ENCODE assay signal across 13 mouse cellular contexts in the genomic region with DNA sequence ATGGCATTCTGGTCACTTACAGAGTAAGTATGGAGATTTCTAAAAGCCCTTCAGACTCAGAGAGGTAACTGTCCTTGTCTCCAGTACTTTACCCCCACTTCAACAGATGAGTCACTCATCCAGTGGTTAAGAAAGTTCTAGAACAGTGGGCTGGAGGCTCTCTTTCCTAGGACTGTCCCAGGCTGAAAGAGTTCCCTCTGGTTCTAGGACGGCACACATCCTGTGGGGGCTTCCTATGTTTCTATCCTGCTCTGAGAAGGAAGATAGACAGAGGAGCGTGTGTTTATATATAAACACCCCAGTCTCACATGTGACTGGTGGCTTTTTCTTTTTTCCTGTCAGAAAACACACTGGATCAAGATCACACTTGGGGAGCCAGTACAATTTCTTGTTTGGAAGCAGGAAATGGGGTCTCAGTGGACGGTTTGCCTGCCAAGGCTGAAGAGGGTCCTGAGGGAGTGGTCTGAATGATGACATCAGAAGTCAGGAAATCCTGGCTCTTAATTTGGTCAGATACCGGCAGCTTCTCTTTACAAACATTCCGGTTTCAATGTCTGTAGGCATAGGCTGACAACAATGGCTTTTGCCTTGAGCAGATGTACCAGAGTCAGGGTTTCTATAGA. TPM values are rescaled to one million over a fixed set of nuclear protein-coding genes. Genes with fewer than 3 reads are reported as not detected.
DNase-seq lines count a peak whose midpoint lies in the region; ATAC-seq and TF ChIP-seq lines count a peak whose summit lies in the region.
"Had no signal": no experiment of that assay in that cellular context is flagged by ENCODE, and none has a peak within 500 bp of the region (broad histone marks: within the 10 kb centered on the region; RNA-seq: fewer than 3 reads in every experiment).

No protein-coding gene starts in this region.

- DNase-seq in kidney, postnatal 4 days, result no peak
- DNase-seq in 416B (ENCODE audit: low read depth), result peak; percentile 73
- DNase-seq in embryonic facial prominence, embryonic 14.5 days (ENCODE audit: low spot score), result peak; percentile 61
- no peak for DNase-seq in cerebellum, adult 11 months
- no peak for DNase-seq in left cerebral cortex, adult 18-20 months (ENCODE audit: low spot score in 2 of 2)
- DNase-seq in gastrocnemius, adult 2 months, result no peak
- DNase-seq: adrenal gland, postnatal 36 days; cerebellum, adult 2 months; kidney, adult 9 months; thymus, postnatal 25 days had no signal

- intact Hi-C loops in gastrocnemius, adult 2 months (cut with DNase I), result no loop called here

- no peaks in the 10 kb centered on the region for H3K36me3 ChIP-seq in kidney, embryonic 14.5 days (ENCODE audit: control insufficient read depth, insufficient read depth, low read length)
- no peaks in the 10 kb centered on the region for H3K36me3 ChIP-seq in embryonic facial prominence, embryonic 14.5 days (ENCODE audit: control insufficient read depth, insufficient read depth, low read length)
- no peaks in the 10 kb centered on the region for H3K36me3 ChIP-seq in intestine, embryonic 16.5 days (ENCODE audit: control insufficient read depth, insufficient read depth, low read length)
- H3K36me3 ChIP-seq: midbrain, embryonic 10.5 days had no signal

- H3K9ac ChIP-seq in kidney, embryonic 14.5 days (ENCODE audit: low read depth, low read length), result no peak overlapping the region
- H3K9ac ChIP-seq in embryonic facial prominence, embryonic 14.5 days (ENCODE audit: low read depth, low read length), result no peak overlapping the region
- H3K9ac ChIP-seq in intestine, embryonic 16.5 days (ENCODE audit: low read depth, low read length), result no peak overlapping the region

- 64% methylated on average over 5 of the region's 5 CpGs for WGBS in kidney, embryonic 14.5 days
- WGBS in embryonic facial prominence, embryonic 14.5 days, result 46% methylated on average over 5 of the region's 5 CpGs
- WGBS in intestine, embryonic 16.5 days, result 50% methylated on average over 5 of the region's 5 CpGs

- no peaks in the 10 kb centered on the region for H3K27me3 ChIP-seq in kidney, embryonic 14.5 days (ENCODE audit: control insufficient read depth, insufficient read depth, low read length)
- no peaks in the 10 kb centered on the region; the same call in 1 of the 2 replicates for H3K27me3 ChIP-seq in embryonic facial prominence, embryonic 14.5 days (replicated peaks; ENCODE audit: control insufficient read depth, insufficient read depth, low read length)
- H3K27me3 ChIP-seq in intestine, embryonic 16.5 days (replicated peaks; ENCODE audit: control insufficient read depth, insufficient read depth, low read length), result no peaks in the 10 kb centered on the region

- H3K4me2 ChIP-seq in kidney, embryonic 14.5 days (replicated peaks; ENCODE audit: low read depth, low read length), result no peak overlapping the region
- no peak overlapping the region for H3K4me2 ChIP-seq in embryonic facial prominence, embryonic 14.5 days (ENCODE audit: low read depth, low read length)
- H3K4me2 ChIP-seq in intestine, embryonic 16.5 days (ENCODE audit: low read depth, low read length), result no peak overlapping the region

- no peaks in the 10 kb centered on the region for H3K9me3 ChIP-seq in kidney, embryonic 14.5 days (ENCODE audit: control insufficient read depth, low read length)
- no peaks in the 10 kb centered on the region for H3K9me3 ChIP-seq in embryonic facial prominence, embryonic 14.5 days (ENCODE audit: control insufficient read depth, low read length)
- no peaks in the 10 kb centered on the region for H3K9me3 ChIP-seq in intestine, embryonic 16.5 days (ENCODE audit: control insufficient read depth, low read length)
- H3K9me3 ChIP-seq: midbrain, embryonic 10.5 days had no signal

- TF ChIP-seq CTCF in gastrocnemius, adult 2 months (IDR thresholded peaks at IDR 0.05), result no peak

- peak; percentile 35; the same call in 1 of the 2 replicates for ATAC-seq in kidney, embryonic 14.5 days (ENCODE audit: low FRiP score, low TSS enrichment)
- no peak for ATAC-seq in embryonic facial prominence, embryonic 14.5 days (ENCODE audit: low read depth)
- peak; percentile 60 for ATAC-seq in intestine, embryonic 16.5 days

- H3K4me3 ChIP-seq in kidney, embryonic 14.5 days (ENCODE audit: low read length), result no peak overlapping the region
- no peak overlapping the region for H3K4me3 ChIP-seq in embryonic facial prominence, embryonic 14.5 days (ENCODE audit: low read depth, low read length)
- H3K4me3 ChIP-seq in intestine, embryonic 16.5 days (ENCODE audit: low read length), result no peak overlapping the region
- no peak overlapping the region for H3K4me3 ChIP-seq in gastrocnemius, adult 2 months
- H3K4me3 ChIP-seq: midbrain, embryonic 10.5 days had no signal

- H3K27ac ChIP-seq in kidney, embryonic 14.5 days (ENCODE audit: low read depth, low read length), result peak overlapping the region; percentile 0; the same call in 1 of the 2 replicates
- H3K27ac ChIP-seq in embryonic facial prominence, embryonic 14.5 days (replicated peaks; ENCODE audit: low read depth, low read length), result peak overlapping the region; percentile 74
- H3K27ac ChIP-seq in intestine, embryonic 16.5 days (ENCODE audit: low read length), result peak overlapping the region; percentile 61
- H3K27ac ChIP-seq in gastrocnemius, adult 2 months, result no peak overlapping the region
- H3K27ac ChIP-seq: midbrain, embryonic 10.5 days had no signal

- H3K4me1 ChIP-seq in kidney, embryonic 14.5 days (ENCODE audit: control insufficient read depth, insufficient read depth, low read length), result peaks cover 3% of the 10 kb centered on the region; the same call in 1 of the 2 replicates
- H3K4me1 ChIP-seq in embryonic facial prominence, embryonic 14.5 days (ENCODE audit: control insufficient read depth, insufficient read depth, low read length), result peaks cover 12% of the 10 kb centered on the region; the same call in 1 of the 2 replicates
- no peaks in the 10 kb centered on the region for H3K4me1 ChIP-seq in intestine, embryonic 16.5 days (ENCODE audit: control insufficient read depth, insufficient read depth, low read length)

RNA-seq across cellular contexts. Expression of gene Itga6, which starts 34.0 kb away (rescaled TPM):
- polyA plus RNA-seq in kidney, embryonic 14.5 days (2014; fragmentation: Nextera tagmentation; extraction: Ambion mirVana), result 65.6 and 95.8 TPM in 2 replicates
- polyA plus RNA-seq in embryonic facial prominence, embryonic 14.5 days (2014; fragmentation: Nextera tagmentation; extraction: Ambion mirVana), result 64.5 and 70.4 TPM in 2 replicates
- 22.6 and 28.0 TPM in 2 replicates for polyA plus RNA-seq in intestine, embryonic 16.5 days (2015; fragmentation: Nextera tagmentation; extraction: Ambion mirVana)
- 10 to 100 TPM; 24.9 to 25.2 TPM for total RNA-seq in left cerebral cortex, adult 18-20 months (2021)
- 10 to 100 TPM; 13.1 to 21.8 TPM for total RNA-seq in gastrocnemius, adult 2 months (2021)

Comparison
In these comparisons a context has a peak if more than half of its experiments do, and no peak if none do; other contexts are left out.
1. DNase-seq: peak in 416B (single experiment) and embryonic facial prominence, embryonic 14.5 days (single experiment); none in kidney, postnatal 4 days (0 of 2), cerebellum, adult 11 months (single experiment), left cerebral cortex, adult 18-20 months (0 of 2) and gastrocnemius, adult 2 months (single experiment).